10 mouse cellular contexts compared by ENCODE assay signal in the genomic region with DNA sequence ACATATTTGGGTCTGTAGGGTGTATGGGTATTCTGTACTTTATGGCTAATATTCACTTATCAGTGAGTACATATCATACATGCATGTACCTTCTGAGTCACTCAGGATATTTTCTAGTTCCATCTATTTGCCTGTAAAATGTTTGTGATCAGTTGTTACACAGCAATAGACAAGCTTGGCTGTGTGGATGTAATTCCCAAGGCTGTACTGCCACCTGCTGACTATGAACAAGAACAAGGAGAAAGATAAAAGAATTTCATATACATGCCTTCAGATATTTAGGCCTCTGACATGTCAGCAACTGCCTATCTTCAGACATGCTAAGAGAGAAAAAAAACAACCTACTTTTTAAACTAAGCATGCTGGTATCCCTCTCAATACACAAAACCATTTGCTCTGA. TPM values are rescaled to one million over a fixed set of nuclear protein-coding genes. Genes with fewer than 3 reads are reported as not detected.
DNase-seq lines count a peak whose midpoint lies in the region; ATAC-seq and TF ChIP-seq lines count a peak whose summit lies in the region.
"Had no signal": no experiment of that assay in that cellular context is flagged by ENCODE, and none has a peak within 500 bp of the region (broad histone marks: within the 10 kb centered on the region; RNA-seq: fewer than 3 reads in every experiment).

No protein-coding gene starts in this region.

- TF ChIP-seq CTCF in thymus, adult 2 months (IDR thresholded peaks at IDR 0.05; ENCODE audit: borderline replicate concordance, control insufficient read depth, extremely low read depth, insufficient read depth, low read length, poor library complexity) = no peak
- TF ChIP-seq CTCF in stomach, postnatal 0 days (IDR thresholded peaks at IDR 0.05; ENCODE audit: low read depth) = peak; percentile 66

- no peak for TF ChIP-seq EP300 in stomach, postnatal 0 days (optimal IDR thresholded peaks at IDR 0.05)

- DNase-seq in kidney, postnatal 10 days = peak; percentile 11
- DNase-seq in kidney, adult 11 months = no peak
- DNase-seq in thymus, adult 2 months = peak; percentile 1
- no peak for DNase-seq in thymus, postnatal 25 days
- peak; percentile 42 for DNase-seq in adipocyte (ENCODE audit: low spot score)
- DNase-seq in stomach, postnatal 0 days (ENCODE audit: low spot score) = peak; percentile 14
- DNase-seq: liver, embryonic 13.5 days had no signal

- no peaks in the 10 kb centered on the region for H3K9me3 ChIP-seq in stomach, postnatal 0 days (ENCODE audit: control insufficient read depth, low read length)
- H3K9me3 ChIP-seq in liver, embryonic 12.5 days (replicated peaks) = no peaks in the 10 kb centered on the region
- H3K9me3 ChIP-seq: liver, embryonic 13.5 days had no signal

- H3K4me2 ChIP-seq in stomach, postnatal 0 days (replicated peaks; ENCODE audit: low read depth) = no peak overlapping the region
- H3K4me2 ChIP-seq in liver, embryonic 12.5 days = no peak overlapping the region
- H3K4me2 ChIP-seq: liver, embryonic 13.5 days had no signal

- H3K27ac ChIP-seq in thymus, adult 2 months (ENCODE audit: control insufficient read depth, insufficient read depth, low read length) = no peak overlapping the region
- H3K27ac ChIP-seq in stomach, postnatal 0 days (replicated peaks) = no peak overlapping the region
- H3K27ac ChIP-seq in liver, embryonic 12.5 days = no peak overlapping the region
- H3K27ac ChIP-seq: liver, embryonic 13.5 days had no signal

- no peak overlapping the region for H3K4me3 ChIP-seq in thymus, adult 2 months (ENCODE audit: control insufficient read depth, insufficient read depth, low read length)
- H3K4me3 ChIP-seq in stomach, postnatal 0 days (ENCODE audit: low read depth, low read length) = no peak overlapping the region
- H3K4me3 ChIP-seq in liver, embryonic 12.5 days = no peak overlapping the region
- H3K4me3 ChIP-seq: liver, embryonic 13.5 days had no signal

- no peaks in the 10 kb centered on the region for H3K27me3 ChIP-seq in thymus, adult 2 months (ENCODE audit: control insufficient read depth, insufficient read depth, low read length)
- no peaks in the 10 kb centered on the region for H3K27me3 ChIP-seq in stomach, postnatal 0 days (ENCODE audit: control insufficient read depth, insufficient read depth, low read length)
- H3K27me3 ChIP-seq in liver, embryonic 12.5 days (replicated peaks) = no peaks in the 10 kb centered on the region
- H3K27me3 ChIP-seq: liver, embryonic 13.5 days had no signal

- H3K9ac ChIP-seq in stomach, postnatal 0 days (ENCODE audit: low read length) = no peak overlapping the region
- H3K9ac ChIP-seq in liver, embryonic 12.5 days = no peak overlapping the region
- H3K9ac ChIP-seq: liver, embryonic 13.5 days had no signal

- no peak for TF ChIP-seq POLR2A in thymus, adult 2 months (IDR thresholded peaks at IDR 0.05; ENCODE audit: control insufficient read depth, extremely low read depth, insufficient read depth, low read length, poor library complexity)

- no peaks in the 10 kb centered on the region for H3K4me1 ChIP-seq in thymus, adult 2 months (replicated peaks; ENCODE audit: control insufficient read depth, insufficient read depth, low read length)
- H3K4me1 ChIP-seq in stomach, postnatal 0 days (replicated peaks; ENCODE audit: control insufficient read depth, insufficient read depth) = no peaks in the 10 kb centered on the region
- no peaks in the 10 kb centered on the region for H3K4me1 ChIP-seq in liver, embryonic 12.5 days
- H3K4me1 ChIP-seq: liver, embryonic 13.5 days had no signal

- no peak for ATAC-seq in stomach, postnatal 0 days (ENCODE audit: low FRiP score, low TSS enrichment)
- ATAC-seq in liver, embryonic 12.5 days = no peak
- ATAC-seq: intestine, embryonic 16.5 days had no signal

- no peaks in the 10 kb centered on the region for H3K36me3 ChIP-seq in thymus, adult 2 months (ENCODE audit: control insufficient read depth, insufficient read depth, low read length)
- no peaks in the 10 kb centered on the region for H3K36me3 ChIP-seq in stomach, postnatal 0 days (ENCODE audit: control insufficient read depth, insufficient read depth, low read length)
- H3K36me3 ChIP-seq in liver, embryonic 12.5 days = no peaks in the 10 kb centered on the region
- H3K36me3 ChIP-seq: liver, embryonic 13.5 days had no signal

RNA-seq across cellular contexts. Expression of a gene that starts 5.7 kb away (rescaled TPM):
- polyA plus RNA-seq in thymus, adult 2 months (2012; rRNA removed) = 0.18 and 0.23 TPM in 2 replicates
- 0.05 TPM in 1 of 2 replicates, not detected in the other for polyA plus RNA-seq in stomach, postnatal 0 days (2015; fragmentation: Nextera tagmentation; extraction: Ambion mirVana)
- not detected in 2 replicates for polyA plus RNA-seq in liver, embryonic 12.5 days (2016; fragmentation: Nextera tagmentation; extraction: Ambion mirVana)
- polyA plus RNA-seq: intestine, embryonic 16.5 days; liver, embryonic 13.5 days; small intestine, adult 2 months had no signal

RNA-seq across cellular contexts. Expression of a gene that starts 39.5 kb away (rescaled TPM):
- 4.0 TPM in 2 replicates for polyA plus RNA-seq in thymus, adult 2 months (2012; rRNA removed)
- 8.1 and 9.3 TPM in 2 replicates for polyA plus RNA-seq in stomach, postnatal 0 days (2015; fragmentation: Nextera tagmentation; extraction: Ambion mirVana)
- polyA plus RNA-seq in liver, embryonic 12.5 days (2016; fragmentation: Nextera tagmentation; extraction: Ambion mirVana) = 29.4 and 31.5 TPM in 2 replicates

RNA-seq across cellular contexts. Expression of a gene that starts 44.2 kb away (rescaled TPM):
- 0.18 and 0.61 TPM in 2 replicates for polyA plus RNA-seq in thymus, adult 2 months (2012; rRNA removed)
- not detected in 2 replicates for polyA plus RNA-seq in stomach, postnatal 0 days (2015; fragmentation: Nextera tagmentation; extraction: Ambion mirVana)
- not detected in 2 replicates for polyA plus RNA-seq in liver, embryonic 12.5 days (2016; fragmentation: Nextera tagmentation; extraction: Ambion mirVana)
- polyA plus RNA-seq: intestine, embryonic 16.5 days; liver, embryonic 13.5 days; small intestine, adult 2 months had no signal

Comparison
In these comparisons a context has a peak if more than half of its experiments do, and no peak if none do; other contexts are left out.
1. DNase-seq: peak in kidney, postnatal 10 days (single experiment), thymus, adult 2 months (single experiment), adipocyte (single experiment) and stomach, postnatal 0 days (single experiment); none in kidney, adult 11 months (single experiment) and thymus, postnatal 25 days (single experiment).